8 mouse cellular contexts compared by ENCODE assay signal in the genomic region with DNA sequence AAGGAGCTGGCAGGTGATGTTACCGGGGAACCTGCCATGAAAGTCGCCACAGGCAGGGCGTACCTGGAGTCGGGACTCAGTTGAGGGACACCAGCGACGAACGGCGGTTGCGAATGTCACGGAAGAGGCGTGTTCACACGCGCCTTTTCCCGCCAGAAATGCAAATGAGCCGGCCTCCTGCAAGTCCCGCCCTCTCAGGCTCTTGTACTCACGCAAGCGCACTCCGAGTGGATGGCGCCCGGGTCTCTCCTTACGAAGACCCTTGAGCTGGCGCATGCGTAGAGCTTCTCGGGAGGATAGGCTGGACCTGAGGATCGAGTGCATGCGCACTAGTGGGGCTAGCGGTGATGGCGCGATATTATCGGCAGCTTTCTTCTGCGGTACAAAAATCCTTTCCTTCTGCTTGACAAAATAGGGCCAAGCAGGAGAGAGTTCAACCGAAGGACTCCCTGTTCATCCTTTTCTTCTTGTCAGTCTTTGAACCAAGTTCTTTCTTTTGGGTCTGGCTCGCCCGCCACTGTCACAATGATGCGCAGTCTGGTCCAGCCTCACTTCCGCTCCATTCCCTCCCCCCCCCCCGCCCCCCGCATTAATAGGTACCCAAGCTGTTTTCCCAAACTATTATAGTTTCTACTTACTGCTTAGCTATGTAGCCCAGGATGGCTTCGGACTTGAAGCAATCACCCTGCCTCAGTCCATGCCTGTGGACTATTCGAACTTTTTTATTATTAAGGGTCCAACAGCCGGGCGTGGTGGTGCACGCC. TPM values are rescaled to one million over a fixed set of nuclear protein-coding genes. Genes with fewer than 3 reads are reported as not detected.
DNase-seq lines count a peak whose midpoint lies in the region; ATAC-seq and TF ChIP-seq lines count a peak whose summit lies in the region.

A gene (minus strand): TSS at position 513 of the 764 bp plus-strand sequence.

- peak within 1 kb of the TSS; percentile 36 for H3K4me3 ChIP-seq in cortical plate, adult 2 months (ENCODE audit: insufficient read depth, low read length)
- peak within 1 kb of the TSS; percentile 63 for H3K4me3 ChIP-seq in left cerebral cortex, adult 2 months
- H3K4me3 ChIP-seq in macrophage (ENCODE audit: inconsistent target): peak within 1 kb of the TSS; percentile 29

- peak; percentile 92 for ATAC-seq in activated CD4-positive, CD25-positive, alpha-beta regulatory T cell, adult 4 months

- peak; percentile 92 for TF ChIP-seq POLR2A in cortical plate, adult 2 months (IDR thresholded peaks at IDR 0.05; ENCODE audit: extremely low read depth, insufficient read depth, low read length)

- no peaks in the 10 kb centered on the region for H3K79me2 ChIP-seq in macrophage (ENCODE audit: inconsistent target)

- H3K4me1 ChIP-seq in cortical plate, adult 2 months (ENCODE audit: control insufficient read depth, insufficient read depth, low read length): peaks cover 2% of the 10 kb centered on the region; the same call in 1 of the 2 replicates

- 5% methylated on average over 41 of the region's 44 CpGs for WGBS in macrophage (ENCODE audit: missing documents)

- DNase-seq in gastrocnemius, adult 8-10 months (ENCODE audit: low spot score in 2 of 2): peak; percentile 59 to 79
- peak; percentile 97 for DNase-seq in hindlimb bud, embryonic 11.5 days (ENCODE audit: extremely low spot score, low read depth, low spot score)
- DNase-seq in left cerebral cortex, adult 2 months (ENCODE audit: extremely low spot score in 1 of 2, low spot score in 2 of 2): peak; percentile 86 to 90
- peak; percentile 92 for DNase-seq in retina, postnatal 7 days (ENCODE audit: low read depth, low spot score)
- peak; percentile 39 to 75 for DNase-seq in urinary bladder, adult 18-20 months (ENCODE audit: low spot score in 2 of 2)

- TF ChIP-seq CTCF in cortical plate, adult 2 months (IDR thresholded peaks at IDR 0.05; ENCODE audit: extremely low read depth, insufficient read depth, low read length): no peak
- no peak; the same call in 1 of the 2 replicates for TF ChIP-seq CTCF in left cerebral cortex, adult 2 months (IDR thresholded peaks at IDR 0.05)

- H3K27ac ChIP-seq in cortical plate, adult 2 months (ENCODE audit: insufficient read depth, low read length): no peak within 1 kb of the TSS
- H3K27ac ChIP-seq in left cerebral cortex, adult 2 months: peak within 1 kb of the TSS; percentile 92
- no peak within 1 kb of the TSS for H3K27ac ChIP-seq in macrophage

- intact Hi-C loops in left cerebral cortex, adult 2 months (cut with DNase I): loop anchor here (5.0 kb wide), 1 partner anchor 93 kb away; no protein-coding TSS in a partner anchor

- H3K36me3 ChIP-seq in macrophage (ENCODE audit: inconsistent target): no peaks in the 10 kb centered on the region

RNA-seq across cellular contexts. Expression of the gene that starts here (rescaled TPM):
- under 1 TPM; 0.24 to 0.34 TPM for polyA plus RNA-seq in activated CD4-positive, CD25-positive, alpha-beta regulatory T cell, adult 4 months (2017; shearing (Covaris generic))
- polyA plus RNA-seq in cortical plate, adult 2 months (2012; rRNA removed): 4.7 and 5.0 TPM in 2 replicates
- total RNA-seq in gastrocnemius, adult 8-10 months (2022): under 1 TPM in 1 of 4 experiments, not detected in 3; 0.25 TPM
- total RNA-seq in left cerebral cortex, adult 2 months (2021): 1 to 10 TPM; 6.7 to 7.5 TPM
- total RNA-seq in macrophage (2018; cell fraction: chromatin; rRNA removed): under 1 TPM in 5 of 26 experiments, not detected in 21; 0.30 to 0.36 (median 0.33) TPM
- total RNA-seq in macrophage (2018; cell fraction: cytosol; rRNA removed): under 1 TPM in 3 of 26 experiments, not detected in 23; 0.04 to 0.07 (median 0.06) TPM
- total RNA-seq in macrophage (2018; cell fraction: nucleus; rRNA removed): under 1 TPM in 1 of 26 experiments, not detected in 25; 0.29 TPM
- polyA plus RNA-seq in macrophage (2018): not detected in 3 replicates

Comparison
In these comparisons a context has a peak if more than half of its experiments do, and no peak if none do; other contexts are left out.
1. RNA of the gene that starts here (total RNA-seq): 6.7 to 7.5 TPM in left cerebral cortex, adult 2 months; 0.25 TPM in gastrocnemius, adult 8-10 months; every median in the first group is over 4 times any median in the second.
2. Peak in ATAC-seq in activated CD4-positive, CD25-positive, alpha-beta regulatory T cell, adult 4 months; RNA of the gene not detected or under 1 TPM.
3. Peak in DNase-seq in gastrocnemius, adult 8-10 months; RNA of the gene not detected or under 1 TPM.
4. Peak in every context shown above with its lines, with median percentiles within 50 percentile points of each other: H3K4me3 ChIP-seq and DNase-seq.